Mouse (Mus musculus) embryo, embryonic 11.5 days (tissue): ENCODE results near the gene Aqp2.

Source experiments
- DNase-seq: peaks from one replicate; pipeline ENCODE4 v3.0.0-alpha.2; 2012; ENCODE audit warnings: low read depth, low spot score

The Aqp2 gene

DNA sequence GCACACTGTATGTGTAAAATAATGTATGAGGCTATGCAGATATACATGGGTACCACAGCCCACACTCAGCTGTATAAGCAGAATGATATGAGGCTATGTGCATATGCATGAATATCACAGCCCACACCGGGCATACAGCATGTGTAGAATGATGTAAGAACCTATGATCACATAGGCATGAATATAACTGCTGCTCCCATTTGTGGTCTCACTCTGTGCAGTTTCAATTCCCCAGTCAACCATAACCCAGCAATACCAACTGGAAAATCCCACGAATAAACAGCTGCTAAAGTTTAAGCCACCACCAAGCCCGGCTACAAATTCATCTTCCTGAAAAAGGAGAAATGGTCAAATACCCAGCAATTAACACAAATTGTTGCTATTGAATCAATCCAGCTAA, 39.7 kb downstream of the Aqp2 start:
- DNase-seq, result no peak

DNA sequence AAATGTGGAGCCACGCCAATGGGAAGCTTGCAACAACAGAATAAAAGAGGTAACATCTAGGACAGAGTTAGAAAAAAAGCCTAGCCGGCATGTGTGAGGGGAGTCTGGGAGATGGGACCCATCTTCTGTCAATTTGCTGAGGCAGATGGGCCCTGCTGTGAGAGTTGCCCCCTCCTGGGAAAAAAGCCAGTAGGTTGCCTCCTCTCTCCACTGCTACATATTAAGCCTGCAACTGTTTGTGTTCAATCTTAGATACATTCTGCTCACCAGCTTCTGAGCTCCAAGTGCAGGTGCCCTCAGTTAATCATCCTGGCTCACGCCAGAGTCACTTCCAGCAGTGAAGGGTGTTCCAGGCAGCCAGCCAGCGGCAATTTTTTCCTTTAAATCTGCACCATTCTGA, 41.0 kb downstream of the Aqp2 start:
- no peak for DNase-seq

DNA sequence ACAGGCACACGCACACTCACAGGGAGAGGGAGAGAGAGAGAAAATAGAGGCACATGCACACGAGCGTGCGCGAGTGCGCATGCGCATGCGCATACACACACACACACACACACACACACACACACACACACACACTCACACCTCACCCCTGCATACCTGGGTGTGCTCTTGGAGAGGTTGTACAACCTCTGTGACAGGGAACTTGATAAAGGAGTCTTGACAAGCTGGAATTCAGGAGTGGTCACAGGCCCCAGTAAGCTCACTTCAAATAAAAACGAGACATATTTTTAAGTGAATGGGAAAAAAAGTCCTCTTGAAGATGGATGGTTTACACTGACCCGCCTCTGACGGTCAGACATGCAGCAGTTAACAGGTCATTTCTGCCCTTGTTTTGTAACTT, 43.2 kb downstream of the Aqp2 start:
- no peak for DNase-seq

DNA sequence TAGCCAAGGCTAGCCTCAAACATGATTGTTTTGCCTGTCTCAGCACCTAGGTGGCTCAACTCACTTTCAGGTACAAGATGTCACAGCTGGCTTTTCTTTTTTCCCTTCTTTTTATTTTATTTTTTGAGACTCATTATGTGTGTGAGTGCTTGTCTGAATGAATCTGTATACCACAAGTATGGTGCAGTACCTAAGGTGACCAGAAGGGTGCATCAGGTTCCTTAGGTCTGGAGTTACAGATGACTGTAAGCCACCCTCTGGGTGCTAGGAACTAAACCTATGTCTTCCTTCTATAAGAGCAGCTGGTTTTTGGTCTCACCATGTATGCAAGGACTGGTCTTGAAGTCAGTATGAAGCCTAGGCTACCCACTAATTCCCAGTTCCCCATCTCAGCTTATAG, 52.8 kb downstream of the Aqp2 start:
- no peak for DNase-seq
